Mouse (Mus musculus): ENCODE measurements around the gene Atp1a4.

Atp1a4 gene

GRCm38 (mm10) chr1:172200871-172201447 is 57.3 kb downstream of the Atp1a4 start:
- ATAC-seq (ENCODE audit: insufficient number of reproducible peaks, low FRiP score, low TSS enrichment) = no peak

- no peak for ATAC-seq (ENCODE audit: insufficient number of reproducible peaks, low FRiP score, low TSS enrichment)
These were observed 58.1 kb downstream of the Atp1a4 start for GRCm38 (mm10) chr1:172200161-172200560.

GRCm38 (mm10) chr1:172198996-172199395 is 59.2 kb downstream of the Atp1a4 start:
- no peak for ATAC-seq (ENCODE audit: insufficient number of reproducible peaks, low FRiP score, low TSS enrichment)

GRCm38 (mm10) chr1:172198316-172198715 is 59.9 kb downstream of the Atp1a4 start:
- no peak for ATAC-seq (ENCODE audit: insufficient number of reproducible peaks, low FRiP score, low TSS enrichment)

DNA sequence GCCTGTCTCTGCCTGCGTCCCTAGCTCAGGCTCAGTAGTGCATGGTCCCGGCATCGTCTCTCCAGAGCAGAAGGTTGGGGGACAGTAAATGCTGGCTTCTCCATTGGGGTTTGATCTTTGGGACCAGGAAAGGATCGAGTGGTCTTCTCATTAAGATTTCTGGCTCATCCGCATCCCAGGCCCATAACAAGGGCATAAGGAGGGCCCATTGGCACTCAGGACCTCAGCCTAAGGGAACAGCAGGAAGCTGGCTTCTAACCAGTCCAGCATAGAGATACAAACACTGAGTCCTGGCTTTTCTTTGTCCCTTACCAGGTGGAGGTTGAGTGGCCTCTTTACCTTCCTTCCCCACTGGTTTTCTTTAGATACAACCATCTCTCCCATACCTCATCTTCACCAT is 60.4 kb downstream of the Atp1a4 start:
- ATAC-seq (ENCODE audit: insufficient number of reproducible peaks, low FRiP score, low TSS enrichment) = no peak

DNA sequence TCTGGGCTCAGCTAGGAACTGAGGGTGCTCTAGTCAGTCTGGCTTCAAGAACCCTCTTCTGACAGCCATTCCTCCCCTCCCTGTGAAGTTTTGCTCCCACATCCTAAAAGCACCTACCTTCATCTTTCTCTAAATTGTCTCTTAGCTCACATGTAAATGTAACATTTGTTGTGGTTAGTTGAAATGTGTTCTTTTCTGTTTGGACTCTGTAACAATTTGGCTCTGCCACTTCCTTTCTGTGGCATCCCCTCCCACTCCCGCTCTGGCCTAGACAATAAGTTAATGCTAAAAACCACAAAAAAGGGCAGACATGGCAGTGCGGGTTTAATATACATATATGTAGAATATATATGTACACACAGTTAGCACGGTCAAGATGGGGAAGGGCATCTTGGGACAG is 61.1 kb downstream of the Atp1a4 start:
- ATAC-seq (ENCODE audit: insufficient number of reproducible peaks, low FRiP score, low TSS enrichment) = no peak

- ATAC-seq (ENCODE audit: insufficient number of reproducible peaks, low FRiP score, low TSS enrichment) = no peak
These were observed 63.8 kb downstream of the Atp1a4 start for GRCm38 (mm10) chr1:172194435-172194834.

DNA sequence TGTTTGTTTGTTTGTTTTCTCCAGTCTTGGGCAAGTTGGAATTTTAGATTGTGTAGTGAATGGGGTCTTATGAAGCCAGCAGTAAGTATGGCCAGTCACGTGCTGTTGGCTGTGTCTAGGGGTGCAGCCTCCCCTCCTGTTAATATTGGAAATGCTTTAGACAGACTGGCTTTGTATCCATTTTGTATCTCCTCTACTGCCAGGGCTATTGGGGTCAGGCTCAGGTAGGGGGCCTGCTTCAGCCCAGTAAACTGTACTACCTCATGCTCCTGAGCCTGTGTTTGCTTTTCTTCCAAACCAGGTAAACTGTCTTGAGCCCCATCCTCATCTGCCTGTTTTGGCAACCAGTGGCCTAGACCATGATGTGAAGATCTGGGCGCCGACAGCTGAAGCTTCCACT is 66.0 kb downstream of the Atp1a4 start:
- no peak for ATAC-seq (ENCODE audit: insufficient number of reproducible peaks, low FRiP score, low TSS enrichment)

GRCm38 (mm10) chr1:172191578-172191977 is 66.6 kb downstream of the Atp1a4 start:
- ATAC-seq (ENCODE audit: insufficient number of reproducible peaks, low FRiP score, low TSS enrichment) = no peak

- no peak for ATAC-seq (ENCODE audit: insufficient number of reproducible peaks, low FRiP score, low TSS enrichment)
These were observed 69.3 kb downstream of the Atp1a4 start for GRCm38 (mm10) chr1:172188891-172189290.

DNA sequence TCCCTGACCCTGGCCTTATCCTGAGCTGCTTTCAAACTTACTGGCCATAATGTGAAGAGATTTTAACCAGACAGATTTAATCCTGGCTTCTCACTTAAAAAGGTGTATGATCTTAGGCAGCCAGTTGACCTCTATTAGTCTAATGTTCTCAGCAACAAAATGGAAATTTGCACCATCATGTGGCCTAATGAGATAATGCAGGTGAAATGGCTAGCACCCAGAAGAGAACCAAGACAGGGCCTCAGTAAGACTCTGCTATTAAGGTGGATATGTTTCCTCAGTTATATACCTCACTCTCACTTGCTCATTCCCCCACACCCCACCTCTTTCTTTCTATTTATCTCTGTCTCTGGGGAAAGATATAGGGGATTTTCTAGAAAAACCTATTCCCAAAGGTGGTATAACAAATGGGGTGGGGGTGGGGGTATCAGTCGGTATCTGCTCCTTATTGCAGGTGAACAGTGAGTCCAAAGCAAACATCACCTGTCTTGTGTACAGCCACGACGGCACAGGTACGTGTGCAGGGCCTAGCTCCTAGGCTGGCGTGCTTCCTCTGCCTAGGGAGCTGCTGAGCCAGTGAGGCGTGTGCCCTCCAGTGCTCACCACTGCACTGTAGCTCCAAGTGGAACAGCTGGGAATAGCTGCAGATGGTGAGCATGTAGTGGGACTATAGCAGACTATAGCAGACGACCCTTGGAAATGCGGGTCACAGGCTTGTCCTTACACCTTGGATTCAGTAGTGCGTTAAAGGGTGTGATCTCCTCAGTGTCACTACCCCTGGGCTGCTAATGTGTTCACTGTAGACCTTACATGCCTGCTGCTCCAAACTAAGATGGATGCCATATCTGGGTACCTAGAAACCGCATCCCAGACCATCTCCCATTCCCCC is 71.6 kb downstream of the Atp1a4 start:
- ATAC-seq (ENCODE audit: insufficient number of reproducible peaks, low FRiP score, low TSS enrichment) = no peak; the same call in 1 of the 2 replicates

DNA sequence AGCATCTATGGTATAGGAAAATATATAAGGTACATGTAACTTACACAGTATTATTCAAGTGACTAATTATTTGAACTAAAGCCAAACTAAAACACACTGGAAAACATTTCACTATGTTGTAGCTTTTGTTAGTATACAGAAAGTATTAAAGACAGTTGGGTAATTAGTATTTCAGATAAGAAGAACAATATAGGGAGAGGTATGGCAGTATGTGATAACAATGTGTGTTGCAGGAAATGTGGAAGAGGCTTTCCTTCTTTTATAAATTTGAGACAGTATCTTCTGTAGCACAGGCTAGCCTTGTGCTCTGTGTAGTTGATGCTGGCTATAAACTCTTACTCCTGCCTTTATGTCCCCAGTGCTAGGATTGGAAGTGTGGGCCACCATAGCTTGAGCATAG is 74.3 kb downstream of the Atp1a4 start:
- ATAC-seq (ENCODE audit: insufficient number of reproducible peaks, low FRiP score, low TSS enrichment) = no peak

- no peak for ATAC-seq (ENCODE audit: insufficient number of reproducible peaks, low FRiP score, low TSS enrichment)
These were observed 75.2 kb downstream of the Atp1a4 start for GRCm38 (mm10) chr1:172183056-172183455.

GRCm38 (mm10) chr1:172181777-172182176 is 76.4 kb downstream of the Atp1a4 start:
- ATAC-seq (ENCODE audit: insufficient number of reproducible peaks, low FRiP score, low TSS enrichment) = no peak

DNA sequence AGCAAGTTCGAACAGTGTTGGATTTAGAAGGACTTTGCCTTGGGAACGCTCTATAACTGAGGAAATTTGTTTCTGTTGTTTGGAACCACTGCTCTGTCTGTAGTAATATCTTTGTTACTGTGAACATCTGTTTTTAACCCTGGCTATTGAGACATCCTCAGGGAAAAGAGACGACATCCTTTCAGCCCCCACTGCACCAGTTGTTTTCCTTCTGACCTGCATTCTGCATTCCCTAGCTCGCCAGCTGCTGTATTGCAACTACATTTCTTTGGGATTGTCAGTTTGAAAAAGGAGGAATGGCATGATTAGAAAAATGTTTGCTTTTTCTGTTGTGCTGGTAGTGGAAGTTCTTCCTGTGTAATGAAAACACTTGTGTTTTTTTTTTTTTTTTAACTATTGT is 77.3 kb downstream of the Atp1a4 start:
- ATAC-seq (ENCODE audit: insufficient number of reproducible peaks, low FRiP score, low TSS enrichment) = no peak

DNA sequence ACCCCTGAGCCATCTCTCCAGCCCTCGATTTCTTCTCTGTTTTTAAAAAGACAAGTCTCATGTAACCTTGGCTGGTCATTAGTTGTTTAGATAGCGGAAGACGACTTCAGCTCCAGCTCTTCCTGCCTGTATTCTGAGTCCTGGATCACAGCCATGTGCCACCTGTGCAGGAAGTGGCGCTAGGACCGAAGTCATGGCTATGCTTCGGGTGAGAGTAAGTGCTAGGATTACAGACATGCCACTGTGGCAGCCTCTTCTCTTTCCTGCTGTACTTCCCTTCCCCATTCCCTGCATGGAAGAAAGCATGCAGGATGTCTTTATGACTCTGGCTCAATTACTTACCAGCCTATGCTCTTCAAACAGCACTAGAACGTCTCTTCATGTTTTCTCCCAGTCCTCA is 79.1 kb downstream of the Atp1a4 start:
- no peak for ATAC-seq (ENCODE audit: insufficient number of reproducible peaks, low FRiP score, low TSS enrichment)

DNA sequence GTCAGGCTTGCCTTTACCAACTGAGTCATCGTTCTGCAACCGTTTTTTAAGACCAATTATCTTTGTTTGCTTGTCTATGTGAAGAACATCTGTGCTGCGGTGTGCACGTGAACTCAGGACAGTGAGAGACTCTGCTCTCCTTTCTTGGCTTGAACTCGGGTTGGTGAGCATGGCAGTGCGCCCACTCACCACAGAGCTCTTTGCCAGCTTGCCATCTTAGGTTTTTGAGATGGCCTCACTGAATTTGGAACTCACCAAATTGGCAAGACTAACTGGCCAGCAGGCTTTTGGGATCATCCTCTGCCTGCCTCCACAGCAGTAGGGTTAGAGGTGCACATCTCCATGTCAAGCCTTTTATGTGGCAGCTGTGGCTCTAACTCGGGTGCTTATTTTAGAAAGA is 80.4 kb downstream of the Atp1a4 start:
- ATAC-seq (ENCODE audit: insufficient number of reproducible peaks, low FRiP score, low TSS enrichment) = no peak

Measured in cerebellum, adult (tissue).